Comparison of ENCODE assay signal across 8 mouse cellular contexts in genomic region chrX:150547239-150547638, GRCm38 (mm10). TPM values are rescaled to one million over a fixed set of nuclear protein-coding genes. Genes with fewer than 3 reads are reported as not detected.
DNase-seq lines count a peak whose midpoint lies in the region; ATAC-seq lines count a peak whose summit lies in the region.

TSS of gene Alas2 (plus strand) at chrX:150547375.

- ATAC-seq in neural tube, embryonic 11.5 days (ENCODE audit: insufficient read depth, low FRiP score, low TSS enrichment): no peak
- no peak for ATAC-seq in forebrain, embryonic 11.5 days (replicated peaks; ENCODE audit: low FRiP score)
- no peak for ATAC-seq in hindbrain, embryonic 16.5 days
- no peak for ATAC-seq in neural tube, embryonic 14.5 days (ENCODE audit: low read depth)

- no peak within 1 kb of the TSS for H3K4me2 ChIP-seq in neural tube, embryonic 11.5 days (ENCODE audit: low read depth)
- H3K4me2 ChIP-seq in forebrain, embryonic 11.5 days (ENCODE audit: low read depth, low read length, severe bottlenecking): no peak within 1 kb of the TSS
- no peak within 1 kb of the TSS for H3K4me2 ChIP-seq in hindbrain, embryonic 16.5 days (ENCODE audit: low read length)
- H3K4me2 ChIP-seq in neural tube, embryonic 14.5 days (ENCODE audit: low read depth, low read length): no peak within 1 kb of the TSS

- no peak within 1 kb of the TSS for H3K27ac ChIP-seq in neural tube, embryonic 11.5 days (ENCODE audit: low read depth, low read length)
- H3K27ac ChIP-seq in forebrain, embryonic 11.5 days (ENCODE audit: low read depth, low read length): no peak within 1 kb of the TSS
- no peak within 1 kb of the TSS for H3K27ac ChIP-seq in hindbrain, embryonic 16.5 days (ENCODE audit: low read depth, low read length)
- H3K27ac ChIP-seq in neural tube, embryonic 14.5 days (ENCODE audit: low read depth, low read length): no peak within 1 kb of the TSS

- H3K9me3 ChIP-seq in neural tube, embryonic 11.5 days (ENCODE audit: control insufficient read depth, low read length): no peaks in the 10 kb centered on the region
- H3K9me3 ChIP-seq in forebrain, embryonic 11.5 days (ENCODE audit: control insufficient read depth, low read length): no peaks in the 10 kb centered on the region
- peaks cover 2% of the 10 kb centered on the region; the same call in 1 of the 2 replicates for H3K9me3 ChIP-seq in hindbrain, embryonic 16.5 days (ENCODE audit: control insufficient read depth, low read length)
- no peaks in the 10 kb centered on the region for H3K9me3 ChIP-seq in neural tube, embryonic 14.5 days (ENCODE audit: control insufficient read depth, low read length)

- H3K4me1 ChIP-seq in neural tube, embryonic 11.5 days (ENCODE audit: control insufficient read depth, insufficient read depth, low read length): no peaks in the 10 kb centered on the region
- no peaks in the 10 kb centered on the region for H3K4me1 ChIP-seq in forebrain, embryonic 11.5 days (replicated peaks; ENCODE audit: control insufficient read depth, insufficient read depth, low read length)
- H3K4me1 ChIP-seq in hindbrain, embryonic 16.5 days (ENCODE audit: control insufficient read depth, insufficient read depth, low read depth, low read length): no peaks in the 10 kb centered on the region
- H3K4me1 ChIP-seq in neural tube, embryonic 14.5 days (ENCODE audit: control insufficient read depth, insufficient read depth, low read length): no peaks in the 10 kb centered on the region

- WGBS in neural tube, embryonic 11.5 days: 57% methylated on average over 5 of the region's 5 CpGs
- WGBS in forebrain, embryonic 11.5 days: 47% methylated on average over 5 of the region's 5 CpGs
- 69% methylated on average over 3 of the region's 5 CpGs for WGBS in hindbrain, embryonic 16.5 days
- 51% methylated on average over 5 of the region's 5 CpGs for whole genome bisulfite sequencing in neural tube, embryonic 14.5 days

- H3K4me3 ChIP-seq in neural tube, embryonic 11.5 days (ENCODE audit: low read depth, low read length): no peak within 1 kb of the TSS
- H3K4me3 ChIP-seq in forebrain, embryonic 11.5 days (ENCODE audit: low read depth, low read length): no peak within 1 kb of the TSS
- no peak within 1 kb of the TSS for H3K4me3 ChIP-seq in hindbrain, embryonic 16.5 days (ENCODE audit: low read length)
- no peak within 1 kb of the TSS for H3K4me3 ChIP-seq in neural tube, embryonic 14.5 days (ENCODE audit: low read depth, low read length)

- H3K9ac ChIP-seq in neural tube, embryonic 11.5 days (ENCODE audit: low read length): no peak within 1 kb of the TSS
- H3K9ac ChIP-seq in forebrain, embryonic 11.5 days (ENCODE audit: low read length): no peak within 1 kb of the TSS
- no peak within 1 kb of the TSS for H3K9ac ChIP-seq in hindbrain, embryonic 16.5 days (ENCODE audit: low read depth, low read length)
- H3K9ac ChIP-seq in neural tube, embryonic 14.5 days (replicated peaks; ENCODE audit: low read depth, low read length): no peak within 1 kb of the TSS

- H3K36me3 ChIP-seq in neural tube, embryonic 11.5 days (ENCODE audit: control insufficient read depth, insufficient read depth, low read length): no peaks in the 10 kb centered on the region
- H3K36me3 ChIP-seq in forebrain, embryonic 11.5 days (ENCODE audit: control insufficient read depth, insufficient read depth, low read length): no peaks in the 10 kb centered on the region
- H3K36me3 ChIP-seq in hindbrain, embryonic 16.5 days (ENCODE audit: control insufficient read depth, insufficient read depth, low read length): no peaks in the 10 kb centered on the region
- no peaks in the 10 kb centered on the region for H3K36me3 ChIP-seq in neural tube, embryonic 14.5 days (ENCODE audit: control insufficient read depth, insufficient read depth, low read length)

- no peaks in the 10 kb centered on the region for H3K27me3 ChIP-seq in neural tube, embryonic 11.5 days (ENCODE audit: control insufficient read depth, insufficient read depth, low read length)
- no peaks in the 10 kb centered on the region; the same call in 1 of the 2 replicates for H3K27me3 ChIP-seq in forebrain, embryonic 11.5 days (ENCODE audit: control insufficient read depth, insufficient read depth, low read length)
- no peaks in the 10 kb centered on the region for H3K27me3 ChIP-seq in hindbrain, embryonic 16.5 days (replicated peaks; ENCODE audit: control insufficient read depth, insufficient read depth, low read length)
- no peaks in the 10 kb centered on the region for H3K27me3 ChIP-seq in neural tube, embryonic 14.5 days (ENCODE audit: control insufficient read depth, insufficient read depth, low read length)

- DNase-seq in neural tube, embryonic 11.5 days (ENCODE audit: low spot score): no peak
- DNase-seq in neural tube, embryonic 10.5 days (ENCODE audit: extremely low spot score, low spot score): no peak
- no peak for DNase-seq in forebrain, embryonic 11.5 days (ENCODE audit: low spot score)
- DNase-seq in urinary bladder, postnatal 10 days (ENCODE audit: low spot score): no peak
- DNase-seq in kidney, adult 8-10 months: no peak
- no peak for DNase-seq in embryo, embryonic 10.5 days (ENCODE audit: low spot score)

RNA-seq across cellular contexts. Expression of gene Alas2, which starts in this region (rescaled TPM):
- 42.5 and 44.0 TPM in 2 replicates for polyA plus RNA-seq in neural tube, embryonic 11.5 days (2014; fragmentation: Nextera tagmentation; extraction: Ambion mirVana)
- polyA plus RNA-seq in forebrain, embryonic 11.5 days (2014; fragmentation: Nextera tagmentation; extraction: Ambion mirVana): 59.2 and 61.2 TPM in 2 replicates
- polyA plus RNA-seq in hindbrain, embryonic 16.5 days (2015; fragmentation: Nextera tagmentation; extraction: Ambion mirVana): 46.4 and 57.9 TPM in 2 replicates
- 24.9 and 29.8 TPM in 2 replicates for polyA plus RNA-seq in neural tube, embryonic 14.5 days (2014; fragmentation: Nextera tagmentation; extraction: Ambion mirVana)
